Mouse (Mus musculus): ENCODE results near the gene Fam171a1.

Fam171a1 gene

DNA sequence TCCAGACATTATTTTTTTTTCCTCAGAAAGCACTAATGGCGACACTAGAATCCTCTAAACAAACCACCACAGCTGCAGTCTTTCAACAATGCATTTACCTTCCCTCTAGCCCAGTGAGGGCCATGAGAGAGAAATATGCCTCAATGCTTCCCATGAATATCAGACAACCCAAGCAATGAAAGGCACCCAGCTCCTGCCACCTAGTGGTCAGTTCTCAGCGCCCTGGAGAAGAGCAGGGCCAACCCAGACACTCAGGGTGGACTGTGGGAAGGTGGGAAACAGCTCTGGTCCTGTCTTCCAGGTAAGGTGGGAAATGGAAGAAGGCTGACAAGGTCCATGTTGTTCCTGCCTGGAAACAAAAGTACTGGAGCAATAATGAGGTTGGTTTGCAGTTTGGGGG is 115.0 kb downstream of the Fam171a1 start:
- intact Hi-C loops (cut with DNase I) = loop anchor here (2.0 kb wide), 1 partner anchor 110 kb away; no protein-coding TSS in a partner anchor

GRCm38 (mm10) chr2:3239255-3239654 is 125.2 kb downstream of the Fam171a1 start:
- intact Hi-C loops (cut with DNase I) = loop anchor here (5.0 to 10.0 kb wide), 2 partner anchors 33 to 86 kb away; no protein-coding TSS in a partner anchor

- intact Hi-C loops (cut with DNase I) = no loop called here
These were observed 130.2 kb downstream of the Fam171a1 start for GRCm38 (mm10) chr2:3244251-3244650.

DNA sequence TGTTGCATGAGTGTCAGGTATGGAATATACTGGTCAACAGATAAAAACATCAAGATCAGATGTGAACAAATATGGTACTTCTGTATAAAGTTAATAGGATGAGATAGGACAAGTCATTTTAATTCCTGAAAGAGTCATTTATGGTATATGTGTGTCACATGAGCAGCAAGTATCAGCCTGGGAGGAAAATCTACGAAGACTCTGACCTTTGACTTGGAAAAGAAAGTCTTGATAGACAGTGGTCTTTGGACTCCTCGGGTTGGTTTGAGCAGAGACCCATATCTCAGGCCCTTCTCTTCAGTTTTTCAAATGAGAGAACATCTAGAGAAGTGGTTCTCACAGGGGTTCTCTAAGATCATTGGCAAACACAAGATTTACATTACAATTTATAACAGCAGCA is 137.3 kb downstream of the Fam171a1 start:
- intact Hi-C loops (cut with DNase I) = no loop called here

DNA sequence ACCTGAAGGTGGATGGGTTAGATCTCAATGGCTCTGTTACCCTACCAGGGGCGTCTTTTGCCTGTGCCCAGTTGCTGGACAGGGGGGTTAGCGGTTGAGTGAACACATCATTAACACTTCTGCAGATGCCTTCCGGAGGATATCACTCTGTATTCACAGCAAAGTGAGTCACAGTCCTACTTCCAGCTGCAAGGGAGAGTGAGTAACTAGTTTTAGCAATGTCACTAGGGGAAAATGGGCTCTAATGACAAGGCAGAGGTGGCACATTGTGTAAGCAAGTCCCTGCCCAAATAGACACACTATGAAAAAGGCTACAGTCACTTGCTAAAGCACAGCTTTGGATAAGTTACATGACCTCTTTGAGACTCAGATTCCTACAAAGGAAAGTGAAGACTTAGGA is 152.4 kb downstream of the Fam171a1 start:
- intact Hi-C loops (cut with DNase I) = no loop called here

DNA sequence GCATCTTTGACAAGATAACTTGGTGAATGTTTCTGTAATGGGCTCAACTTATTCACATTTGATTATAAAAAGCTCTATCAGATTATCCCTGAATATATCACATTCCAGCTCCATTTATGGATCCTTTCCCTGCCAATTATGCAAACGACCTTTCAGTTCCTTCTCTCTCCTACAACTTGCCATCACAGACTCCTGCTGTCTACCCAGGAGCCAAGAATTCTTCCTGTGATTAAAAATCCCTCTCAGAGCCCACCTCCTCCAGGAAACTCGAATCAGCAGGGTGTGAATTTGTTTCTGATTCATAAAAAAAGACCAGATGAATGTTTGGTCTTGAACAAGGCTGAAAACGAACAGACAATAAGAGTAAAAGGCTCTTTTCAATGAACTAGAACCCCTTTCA is 153.9 kb downstream of the Fam171a1 start:
- intact Hi-C loops (cut with DNase I) = no loop called here

- intact Hi-C loops (cut with DNase I) = loop anchor here (5.0 kb wide), 1 partner anchor 36 kb away; no protein-coding TSS in a partner anchor
These were observed 159.3 kb downstream of the Fam171a1 start for GRCm38 (mm10) chr2:3273349-3273748.

DNA sequence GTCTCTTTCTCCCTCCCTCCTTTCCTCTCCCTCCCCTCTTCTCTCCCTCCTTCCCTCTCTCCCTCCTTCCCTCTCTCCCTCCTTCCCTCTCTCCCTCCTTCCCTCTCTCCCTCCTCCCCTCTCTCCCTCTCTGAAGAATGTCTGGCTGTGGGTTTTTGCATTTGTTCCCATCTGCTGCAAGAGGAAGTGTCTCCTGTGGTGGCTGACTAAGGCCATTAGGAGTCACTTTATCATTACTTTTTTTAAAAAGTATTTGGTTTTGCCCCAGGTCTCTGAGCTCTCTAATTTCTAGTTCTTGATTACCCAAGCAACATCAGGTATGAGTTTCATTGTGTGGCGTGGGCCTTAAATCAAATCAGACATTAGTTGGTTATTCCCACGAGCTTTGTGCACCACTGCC is 162.1 kb downstream of the Fam171a1 start:
- intact Hi-C loops (cut with DNase I) = no loop called here

Small RNA genes lying within 50 kb of the gene (microRNA-seq; reads per million reads assigned to microRNA genes)
- gene Gm27306 = 0 reads per million in 2 experiments

Measured in adrenal gland (tissue).